Mouse (Mus musculus) neural tube, embryonic 11.5 days (tissue): ENCODE data around the gene B4galt5. TPM values are rescaled to one million over a fixed set of nuclear protein-coding genes. Genes with fewer than 3 reads are reported as not detected.

Experiments
- ATAC-seq: fragments of 200-750 bp; cut with Nextera tagmentation; 2 replicates; pipeline ENCODE4 v1.8.0; 2017; ENCODE audit warnings: moderate number of reproducible peaks, mild to moderate bottlenecking, moderate TSS enrichment, moderate library complexity; ENCODE audit not compliant: insufficient read depth, low FRiP score, low TSS enrichment
- DNase-seq: peaks from one replicate; pipeline ENCODE4 v3.0.0-alpha.2; 2015; ENCODE audit warnings: low spot score
- H3K27ac ChIP-seq: fragments of 300-500 bp; sonication (generic); 2 replicates; pipeline ENCODE4 v1.5.1; 2014; ENCODE audit warnings: low read depth, mild to moderate bottlenecking, low read length
- H3K27me3 ChIP-seq: fragments of 300-500 bp; sonication (generic); 2 replicates; pipeline ENCODE4 v1.6.1; 2014; ENCODE audit warnings: mild to moderate bottlenecking, low read length, mixed read lengths; ENCODE audit not compliant: control insufficient read depth, insufficient read depth
- H3K36me3 ChIP-seq: fragments of 300-500 bp; sonication (generic); 2 replicates; pipeline ENCODE4 v1.6.1; 2014; ENCODE audit warnings: mild to moderate bottlenecking, low read length, moderate library complexity, mixed read lengths; ENCODE audit not compliant: control insufficient read depth, insufficient read depth
- H3K4me1 ChIP-seq: fragments of 300-500 bp; sonication (generic); 2 replicates; pipeline ENCODE4 v1.6.1; 2014; ENCODE audit warnings: low read length, mixed read lengths; ENCODE audit not compliant: control insufficient read depth, insufficient read depth
- H3K4me2 ChIP-seq: fragments of 300-500 bp; sonication (generic); 2 replicates; pipeline ENCODE4 v1.6.1; 2014; ENCODE audit warnings: low read depth, mild to moderate bottlenecking, moderate library complexity
- H3K4me3 ChIP-seq: fragments of 300-500 bp; sonication (generic); 2 replicates; pipeline ENCODE4 v1.5.1; 2014; ENCODE audit warnings: low read depth, low read length
- H3K9ac ChIP-seq: fragments of 300-500 bp; sonication (generic); 2 replicates; pipeline ENCODE4 v1.6.1; 2014; ENCODE audit warnings: mild to moderate bottlenecking, low read length
- H3K9me3 ChIP-seq: fragments of 300-500 bp; sonication (generic); 2 replicates; pipeline ENCODE4 v1.6.1; 2016; ENCODE audit warnings: low read length; ENCODE audit not compliant: control insufficient read depth
- WGBS: fragments of 180-500 bp; shearing (Covaris S2); extraction: QIAGEN DNeasy Blood & Tissue Kit; methylation state at CpG from one replicate; pipeline ENCODE4 v1.1.7; 2014; 5-methylcytosine and 5-hydroxymethylcytosine counted together
- polyA plus RNA-seq: library from polyadenylated mRNA; unstranded; fragments of >200 nt; fragmentation: Nextera tagmentation; extraction: Ambion mirVana; gene quantifications from 2 replicates; pipeline ENCODE4 v1.2.1, GENCODE M21; 2014

The B4galt5 gene
- polyA plus RNA-seq, 1 experiment from 2014 or later = 26.9 TPM

DNA sequence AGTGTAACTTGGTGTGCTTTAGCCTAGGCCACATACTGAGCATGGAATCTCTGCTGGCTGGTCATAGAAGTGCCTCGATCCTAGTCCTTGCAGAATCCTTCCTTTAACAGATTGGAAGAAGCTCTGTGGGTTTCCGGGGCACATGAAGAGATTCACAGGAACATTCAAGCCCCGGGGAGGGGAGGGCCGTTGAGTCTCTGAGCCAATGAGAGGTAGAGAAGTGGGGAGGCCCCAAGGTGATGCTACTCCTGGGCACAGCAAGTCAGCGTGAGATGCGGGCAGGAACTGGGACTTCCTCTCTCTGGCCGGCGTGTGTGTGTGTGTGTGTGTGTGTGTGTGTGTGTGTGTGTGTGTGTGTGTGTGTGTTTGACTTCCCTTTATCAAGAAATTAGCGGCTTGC is 19.3 kb upstream of the B4galt5 start:
- WGBS = 78% methylated on average over 9 of the region's 9 CpGs
- DNase-seq = no peak
- H3K27me3 ChIP-seq = no peaks in the 10 kb centered on the region
- H3K27ac ChIP-seq = no peak overlapping the region
- H3K9me3 ChIP-seq = no peaks in the 10 kb centered on the region
- H3K36me3 ChIP-seq = no peaks in the 10 kb centered on the region
- H3K4me1 ChIP-seq = no peaks in the 10 kb centered on the region
- H3K4me2 ChIP-seq = no peak overlapping the region
- no peak overlapping the region for H3K9ac ChIP-seq
- no peak overlapping the region for H3K4me3 ChIP-seq
- no peak for ATAC-seq

DNA sequence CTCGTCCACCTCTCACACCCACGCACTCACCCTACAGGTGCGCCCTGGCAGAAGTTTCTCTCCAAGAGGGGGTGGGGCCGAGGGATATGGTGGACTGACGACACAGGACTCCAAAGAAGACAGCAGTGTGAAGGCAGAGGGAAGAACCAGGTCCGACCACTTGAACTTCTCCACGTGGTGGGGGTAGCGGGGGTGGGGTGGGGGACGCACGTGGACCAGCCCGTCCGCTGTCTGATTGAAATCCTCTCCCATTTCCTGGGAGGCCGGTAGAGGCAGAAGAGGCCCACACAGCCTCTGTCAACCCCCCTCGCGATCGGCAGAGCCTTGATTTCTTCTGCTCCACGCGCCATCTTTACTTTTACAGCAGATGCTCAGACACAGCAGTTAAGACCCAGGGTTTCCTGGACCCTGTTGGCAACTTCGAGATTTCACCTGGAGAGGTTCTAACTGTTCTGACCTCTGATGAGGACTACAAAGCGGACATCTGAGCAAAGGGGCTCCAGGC is 18.8 kb upstream of the B4galt5 start:
- DNase-seq = no peak
- H3K27me3 ChIP-seq = no peaks in the 10 kb centered on the region
- WGBS = 62% methylated on average over 20 of the region's 20 CpGs
- H3K36me3 ChIP-seq = no peaks in the 10 kb centered on the region
- H3K27ac ChIP-seq = no peak overlapping the region
- H3K9ac ChIP-seq = no peak overlapping the region
- no peaks in the 10 kb centered on the region for H3K9me3 ChIP-seq
- H3K4me2 ChIP-seq = no peak overlapping the region
- no peaks in the 10 kb centered on the region for H3K4me1 ChIP-seq
- H3K4me3 ChIP-seq = no peak overlapping the region
- ATAC-seq = no peak

DNA sequence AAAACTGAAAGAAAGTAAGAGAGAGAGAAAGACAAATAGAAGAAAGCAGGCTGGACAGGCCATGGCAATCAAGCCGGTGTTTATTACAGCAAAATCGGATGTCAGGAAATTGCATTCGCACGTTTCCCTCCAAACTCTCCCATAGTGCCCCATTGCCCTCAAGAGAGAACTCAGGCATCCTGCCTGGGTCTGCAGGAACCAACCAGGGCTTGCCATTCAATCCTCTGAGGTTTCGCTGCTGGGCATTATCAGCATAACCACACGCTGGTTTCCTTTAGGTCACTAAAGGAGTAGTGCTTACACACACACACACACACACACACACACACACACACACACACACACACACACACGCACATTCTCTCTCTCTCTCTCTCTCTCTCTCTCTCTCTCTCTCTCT is 18.3 kb upstream of the B4galt5 start:
- ATAC-seq (no peak), DNase-seq (no peak)
- H3K27me3 ChIP-seq = no peaks in the 10 kb centered on the region
- H3K27ac ChIP-seq = no peak overlapping the region
- H3K4me3 ChIP-seq = no peak overlapping the region
- no peaks in the 10 kb centered on the region for H3K4me1 ChIP-seq
- H3K9me3 ChIP-seq = no peaks in the 10 kb centered on the region
- H3K4me2 ChIP-seq = no peak overlapping the region
- WGBS = 56% methylated on average over 7 of the region's 7 CpGs
- H3K9ac ChIP-seq = no peak overlapping the region
- H3K36me3 ChIP-seq = no peaks in the 10 kb centered on the region

DNA sequence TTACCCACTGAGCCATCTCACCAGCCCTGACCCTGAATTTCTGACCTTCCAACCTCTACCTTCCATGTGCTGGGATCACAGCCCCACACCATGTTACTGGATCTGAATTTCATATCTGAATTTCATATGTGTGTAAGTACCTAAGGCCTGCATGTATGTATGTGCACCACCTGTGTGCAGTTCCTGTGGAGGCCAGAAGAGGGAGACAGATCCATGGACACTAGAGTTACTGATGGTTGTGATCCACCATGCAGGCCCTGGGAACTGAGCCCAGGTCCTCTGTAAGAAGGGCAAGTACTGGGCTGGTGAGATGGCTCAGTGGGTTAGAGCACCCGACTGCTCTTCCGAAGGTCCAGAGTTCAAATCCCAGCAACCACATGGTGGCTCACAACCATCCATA is 16.1 kb upstream of the B4galt5 start:
- Histone ChIP-seq H3K9ac (no peak overlapping the region), H3K27ac (no peak overlapping the region), H3K4me3 (no peak overlapping the region), H3K4me1 (no peaks in the 10 kb centered on the region), H3K27me3 (no peaks in the 10 kb centered on the region), H3K4me2 (no peak overlapping the region), H3K9me3 (no peaks in the 10 kb centered on the region), H3K36me3 (no peaks in the 10 kb centered on the region)
- 88% methylated on average over 2 of the region's 2 CpGs for WGBS
- DNase-seq = no peak
- ATAC-seq = no peak

DNA sequence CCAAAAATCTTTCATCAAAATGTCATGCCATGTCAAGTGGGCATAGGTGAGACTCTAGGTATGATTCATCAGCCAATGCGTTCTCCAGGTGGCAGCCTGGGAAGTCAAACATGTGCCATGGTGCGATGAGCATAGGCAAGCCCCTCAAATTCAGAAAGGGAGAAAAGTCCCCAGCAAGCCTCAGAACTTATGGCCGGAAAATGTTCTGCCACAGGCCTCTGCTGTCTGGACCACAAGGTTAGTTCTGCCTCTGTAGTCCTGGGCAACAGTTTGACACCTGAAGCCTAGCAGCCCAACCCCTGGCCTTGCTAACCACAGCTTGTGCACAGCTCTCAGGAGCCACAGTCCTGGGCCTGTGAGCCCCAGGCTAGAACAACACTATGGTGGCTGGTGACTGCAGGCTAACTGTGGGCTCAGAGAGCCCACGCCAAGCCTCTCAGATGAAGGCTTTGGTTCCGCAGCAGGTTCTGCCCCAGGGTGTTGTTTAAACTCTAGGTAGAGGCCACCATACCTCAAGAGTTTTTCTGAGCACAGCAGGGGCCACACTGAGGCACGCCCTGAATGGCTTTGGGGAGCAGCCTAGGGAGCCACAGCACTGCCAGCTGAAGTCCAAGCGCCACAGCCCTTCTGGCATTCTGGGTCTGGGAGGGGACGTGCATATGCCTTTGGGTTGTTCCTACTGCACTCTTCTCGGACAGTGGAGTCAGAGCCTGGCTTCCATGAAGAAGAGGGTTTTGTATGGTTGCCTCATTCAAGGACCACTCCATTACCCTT is 14.5 kb upstream of the B4galt5 start:
- Histone ChIP-seq H3K9ac (no peak overlapping the region), H3K27ac (no peak overlapping the region), H3K4me3 (no peak overlapping the region), H3K4me1 (no peaks in the 10 kb centered on the region), H3K36me3 (no peaks in the 10 kb centered on the region), H3K4me2 (no peak overlapping the region), H3K9me3 (no peaks in the 10 kb centered on the region), H3K27me3 (no peaks in the 10 kb centered on the region)
- ATAC-seq = no peak
- WGBS = 70% methylated on average over 9 of the region's 9 CpGs
- no peak for DNase-seq

DNA sequence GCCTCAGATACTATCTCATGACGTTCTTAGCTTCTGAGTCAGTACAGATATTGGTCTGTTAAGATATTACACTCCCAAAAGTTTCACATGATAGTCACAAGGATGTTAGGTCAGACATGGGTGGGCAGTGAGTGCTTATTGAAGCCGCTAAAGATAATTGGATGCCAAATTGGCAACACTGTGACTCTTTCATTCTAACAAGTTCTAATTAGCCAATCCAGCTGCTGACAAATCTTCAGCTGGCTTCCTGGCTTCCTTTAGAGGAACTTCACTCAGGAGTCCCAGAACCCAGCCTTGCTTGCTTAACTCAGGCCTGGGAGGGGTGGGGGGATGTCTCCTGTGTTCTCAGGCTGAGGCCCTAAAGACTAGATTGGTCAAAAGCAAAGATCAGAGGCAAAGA is 9.5 kb upstream of the B4galt5 start:
- H3K9ac ChIP-seq = no peak overlapping the region
- H3K4me3 ChIP-seq = no peak overlapping the region
- H3K27ac ChIP-seq = no peak overlapping the region
- 80% methylated on average over 2 of the region's 2 CpGs for WGBS
- H3K36me3 ChIP-seq = no peaks in the 10 kb centered on the region
- no peaks in the 10 kb centered on the region for H3K9me3 ChIP-seq
- DNase-seq = no peak
- no peak for ATAC-seq
- no peaks in the 10 kb centered on the region for H3K4me1 ChIP-seq
- no peak overlapping the region for H3K4me2 ChIP-seq
- no peaks in the 10 kb centered on the region for H3K27me3 ChIP-seq

DNA sequence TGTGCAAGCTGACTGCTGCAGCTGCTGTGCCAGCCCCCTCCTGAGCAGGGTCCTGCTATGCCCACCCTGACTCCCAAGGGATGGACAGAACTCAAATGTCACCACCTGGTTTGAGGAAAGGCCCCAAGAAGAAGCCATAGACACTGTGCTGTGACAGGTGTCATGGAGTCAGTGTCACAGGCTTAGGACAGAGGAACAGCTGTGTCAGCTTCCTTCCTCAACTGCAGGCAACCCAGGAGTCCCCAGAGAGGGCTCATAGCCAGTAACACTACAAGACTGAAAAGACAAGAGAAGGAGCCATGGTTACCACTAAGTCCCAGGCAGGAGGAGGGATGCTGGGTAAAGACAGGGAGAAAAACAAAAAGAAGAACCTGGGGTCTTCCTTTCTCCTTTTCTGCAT is 7.9 kb upstream of the B4galt5 start:
- Histone ChIP-seq H3K9me3 (no peaks in the 10 kb centered on the region), H3K27ac (no peak overlapping the region), H3K4me1 (no peaks in the 10 kb centered on the region), H3K4me3 (no peak overlapping the region), H3K9ac (no peak overlapping the region), H3K4me2 (no peak overlapping the region), H3K36me3 (no peaks in the 10 kb centered on the region), H3K27me3 (no peaks in the 10 kb centered on the region)
- no peak for DNase-seq
- ATAC-seq = no peak

DNA sequence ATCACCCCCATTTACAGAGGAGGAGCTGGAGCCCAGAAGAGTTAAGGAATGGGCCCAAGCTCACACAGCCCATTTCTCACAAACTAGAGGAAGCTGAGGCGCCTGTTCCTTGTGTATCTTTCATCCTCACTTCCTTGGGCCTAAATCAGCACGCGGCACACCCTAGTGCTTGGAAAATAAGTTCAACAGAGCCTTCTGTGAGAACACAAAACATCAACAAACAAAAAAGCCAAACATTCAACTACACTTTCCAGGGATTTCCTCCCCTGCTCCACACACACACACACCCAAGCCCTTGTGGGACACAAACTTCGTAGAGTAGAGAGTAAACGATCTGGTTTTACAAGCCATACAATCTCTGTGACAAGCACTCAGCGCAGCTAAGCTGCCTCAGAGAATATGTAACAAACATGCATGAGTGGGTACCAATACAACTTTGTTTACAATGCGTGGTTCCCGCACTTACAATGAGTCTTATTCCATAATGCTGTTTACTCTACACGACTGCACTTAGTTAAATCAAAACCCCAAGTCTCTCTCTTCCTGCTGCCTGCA is 5.7 kb upstream of the B4galt5 start:
- H3K4me2 ChIP-seq = no peak overlapping the region
- 83% methylated on average over 9 of the region's 9 CpGs for WGBS
- no peak for DNase-seq

DNA sequence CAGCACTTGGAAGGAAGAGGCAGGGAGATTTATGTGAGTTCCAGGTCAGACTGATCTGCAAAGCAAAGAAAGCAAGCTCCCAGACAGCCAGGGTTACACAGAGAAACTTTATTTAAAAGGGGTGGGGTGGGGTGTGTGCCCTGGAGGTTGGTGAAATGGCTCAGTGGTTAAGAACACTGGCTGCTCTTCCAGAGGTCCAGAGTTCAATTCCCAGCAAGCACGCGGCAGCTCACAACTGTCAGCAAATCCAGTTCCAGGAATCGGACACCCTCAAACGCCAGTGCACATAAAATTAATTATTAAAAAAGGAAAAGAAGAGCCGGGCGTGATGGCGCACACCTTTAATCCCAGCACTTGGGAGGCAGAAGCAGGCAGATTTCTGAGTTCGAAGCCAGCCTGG is 5.1 kb upstream of the B4galt5 start:
- 90% methylated on average over 8 of the region's 8 CpGs for WGBS
- Histone ChIP-seq H3K4me3 (no peak overlapping the region), H3K36me3 (no peaks in the 10 kb centered on the region), H3K4me2 (no peak overlapping the region), H3K27ac (no peak overlapping the region), H3K27me3 (no peaks in the 10 kb centered on the region), H3K9me3 (no peaks in the 10 kb centered on the region), H3K9ac (no peak overlapping the region), H3K4me1 (no peaks in the 10 kb centered on the region)
- DNase-seq (no peak), ATAC-seq (no peak)

More for the DNA sequence above, 5.7 kb upstream of the B4galt5 start:
- H3K9me3 ChIP-seq = no peaks in the 10 kb centered on the region
- H3K36me3 ChIP-seq = no peaks in the 10 kb centered on the region
- no peak for ATAC-seq
- H3K9ac ChIP-seq = no peak overlapping the region
- H3K4me3 ChIP-seq = no peak overlapping the region
- H3K27me3 ChIP-seq = no peaks in the 10 kb centered on the region
- no peaks in the 10 kb centered on the region for H3K4me1 ChIP-seq
- H3K27ac ChIP-seq = no peak overlapping the region
